ENCODE assay signal across 12 mouse cellular contexts in genomic region chr17:73250488-73251141, GRCm38 (mm10).
DNase-seq lines count a peak whose midpoint lies in the region; ATAC-seq and TF ChIP-seq lines count a peak whose summit lies in the region.
"Had no signal": no experiment of that assay in that cellular context is flagged by ENCODE, and none has a peak within 500 bp of the region (broad histone marks: within the 10 kb centered on the region; RNA-seq: fewer than 3 reads in every experiment).

No protein-coding gene starts in this region.

- TF ChIP-seq EP300 in stomach, postnatal 0 days (optimal IDR thresholded peaks at IDR 0.05) = no peak

- H3K27me3 ChIP-seq in heart, embryonic 16.5 days (ENCODE audit: control insufficient read depth, insufficient read depth, low read length) = no peaks in the 10 kb centered on the region
- H3K27me3 ChIP-seq in stomach, embryonic 15.5 days (replicated peaks) = no peaks in the 10 kb centered on the region
- H3K27me3 ChIP-seq in stomach, postnatal 0 days (ENCODE audit: control insufficient read depth, insufficient read depth, low read length) = no peaks in the 10 kb centered on the region

- intact Hi-C loops in heart, postnatal 10 days (cut with DNase I) = no loop called here

- no peak overlapping the region for H3K4me3 ChIP-seq in heart, embryonic 16.5 days (ENCODE audit: low read length)
- H3K4me3 ChIP-seq in stomach, embryonic 15.5 days (replicated peaks) = no peak overlapping the region
- no peak overlapping the region for H3K4me3 ChIP-seq in stomach, postnatal 0 days (ENCODE audit: low read depth, low read length)

- ATAC-seq in heart, embryonic 16.5 days (replicated peaks; ENCODE audit: extremely low read depth, insufficient read depth, low FRiP score) = 0 out of 2 replicates have a peak, but pooled peaks have one; percentile 24
- ATAC-seq in stomach, embryonic 15.5 days (ENCODE audit: insufficient read depth, low FRiP score, low read depth) = peak; percentile 54; the same call in 1 of the 2 replicates
- no peak for ATAC-seq in stomach, postnatal 0 days (ENCODE audit: low FRiP score, low TSS enrichment)
- ATAC-seq: forebrain, postnatal 0 days; hindbrain, postnatal 0 days had no signal

- no peak for DNase-seq in heart, postnatal 10 days
- DNase-seq in stomach, postnatal 0 days (ENCODE audit: low spot score) = no peak
- DNase-seq in brain, adult 2 months (ENCODE audit: low read depth, low spot score) = peak; percentile 21
- no peak for DNase-seq in thymus, postnatal 14 days
- DNase-seq in kidney, postnatal 4 days = no peak
- DNase-seq: cerebellum, postnatal 36 days; forebrain, postnatal 0 days; layer of hippocampus, adult 9-11 months had no signal

- no peak overlapping the region for H3K27ac ChIP-seq in heart, embryonic 16.5 days (ENCODE audit: low read length)
- H3K27ac ChIP-seq in stomach, embryonic 15.5 days = no peak overlapping the region
- no peak overlapping the region for H3K27ac ChIP-seq in stomach, postnatal 0 days (replicated peaks)
- H3K27ac ChIP-seq: hindbrain, postnatal 0 days; liver, embryonic 14.5 days had no signal

- peaks cover 25% of the 10 kb centered on the region for H3K4me1 ChIP-seq in heart, embryonic 16.5 days (ENCODE audit: control insufficient read depth, insufficient read depth, low read length)
- H3K4me1 ChIP-seq in stomach, embryonic 15.5 days = peaks cover 7% of the 10 kb centered on the region; the same call in 1 of the 2 replicates
- H3K4me1 ChIP-seq in stomach, postnatal 0 days (replicated peaks; ENCODE audit: control insufficient read depth, insufficient read depth) = no peaks in the 10 kb centered on the region

- H3K9me3 ChIP-seq in heart, embryonic 16.5 days (replicated peaks; ENCODE audit: control insufficient read depth, low read length) = no peaks in the 10 kb centered on the region
- H3K9me3 ChIP-seq in stomach, embryonic 15.5 days = no peaks in the 10 kb centered on the region
- no peaks in the 10 kb centered on the region for H3K9me3 ChIP-seq in stomach, postnatal 0 days (ENCODE audit: control insufficient read depth, low read length)

- no peak for TF ChIP-seq CTCF in stomach, postnatal 0 days (IDR thresholded peaks at IDR 0.05; ENCODE audit: low read depth)

- no peaks in the 10 kb centered on the region for H3K36me3 ChIP-seq in heart, embryonic 16.5 days (ENCODE audit: control insufficient read depth, insufficient read depth)
- H3K36me3 ChIP-seq in stomach, embryonic 15.5 days = no peaks in the 10 kb centered on the region
- H3K36me3 ChIP-seq in stomach, postnatal 0 days (ENCODE audit: control insufficient read depth, insufficient read depth, low read length) = no peaks in the 10 kb centered on the region

- H3K9ac ChIP-seq in heart, embryonic 16.5 days (ENCODE audit: low read length) = no peak overlapping the region
- no peak overlapping the region for H3K9ac ChIP-seq in stomach, embryonic 15.5 days
- no peak overlapping the region for H3K9ac ChIP-seq in stomach, postnatal 0 days (ENCODE audit: low read length)
- H3K9ac ChIP-seq: forebrain, postnatal 0 days; liver, embryonic 14.5 days had no signal

- no peak overlapping the region for H3K4me2 ChIP-seq in heart, embryonic 16.5 days (ENCODE audit: low read depth, low read length)
- no peak overlapping the region for H3K4me2 ChIP-seq in stomach, embryonic 15.5 days
- H3K4me2 ChIP-seq in stomach, postnatal 0 days (replicated peaks; ENCODE audit: low read depth) = no peak overlapping the region

- 78% methylated on average over 3 of the region's 3 CpGs for WGBS in heart, embryonic 16.5 days
- 76% methylated on average over 3 of the region's 3 CpGs for WGBS in stomach, embryonic 15.5 days
- WGBS in stomach, postnatal 0 days = 82% methylated on average over 3 of the region's 3 CpGs
